ENCODE assay signal across 8 mouse cellular contexts in genomic region chr11:90317482-90317881, GRCm38 (mm10).
A peak's percentile ranks its signal among the peaks of the same experiment; 100 is the strongest.
DNase-seq lines count a peak whose midpoint lies in the region; ATAC-seq and TF ChIP-seq lines count a peak whose summit lies in the region.

No protein-coding gene starts in this region.

- H3K27ac ChIP-seq in hindbrain, embryonic 14.5 days = no peak overlapping the region
- no peak overlapping the region for H3K27ac ChIP-seq in hindbrain, embryonic 12.5 days
- no peak overlapping the region for H3K27ac ChIP-seq in ES-E14 (ENCODE audit: insufficient read depth, low read depth, low read length, poor library complexity, severe bottlenecking)

- H3K36me3 ChIP-seq in hindbrain, embryonic 14.5 days (replicated peaks; ENCODE audit: control insufficient read depth, insufficient read depth) = no peaks in the 10 kb centered on the region
- H3K36me3 ChIP-seq in hindbrain, embryonic 12.5 days = no peaks in the 10 kb centered on the region
- H3K36me3 ChIP-seq in ES-E14 (ENCODE audit: control insufficient read depth, insufficient read depth, low read length, poor library complexity, severe bottlenecking) = no peaks in the 10 kb centered on the region

- ATAC-seq in hindbrain, embryonic 14.5 days (ENCODE audit: low FRiP score) = no peak
- ATAC-seq in hindbrain, embryonic 12.5 days (ENCODE audit: low FRiP score) = no peak

- H3K4me1 ChIP-seq in hindbrain, embryonic 14.5 days (replicated peaks; ENCODE audit: control insufficient read depth, insufficient read depth, low read length) = no peaks in the 10 kb centered on the region
- H3K4me1 ChIP-seq in hindbrain, embryonic 12.5 days = no peaks in the 10 kb centered on the region
- no peaks in the 10 kb centered on the region for H3K4me1 ChIP-seq in ES-E14 (ENCODE audit: control insufficient read depth in 2 of 2, insufficient read depth in 2 of 2, low read length in 2 of 2, poor library complexity in 1 of 2)

- H3K4me3 ChIP-seq in hindbrain, embryonic 14.5 days (replicated peaks; ENCODE audit: low read length) = no peak overlapping the region
- H3K4me3 ChIP-seq in hindbrain, embryonic 12.5 days = no peak overlapping the region
- no peak overlapping the region for H3K4me3 ChIP-seq in ES-E14 (ENCODE audit: insufficient read depth in 1 of 2, low read depth in 1 of 2, low read length in 2 of 2, poor library complexity in 1 of 2, severe bottlenecking in 1 of 2)

- no peaks in the 10 kb centered on the region for H3K9me3 ChIP-seq in hindbrain, embryonic 14.5 days (ENCODE audit: control insufficient read depth, low read length)
- H3K9me3 ChIP-seq in hindbrain, embryonic 12.5 days (replicated peaks) = no peaks in the 10 kb centered on the region
- H3K9me3 ChIP-seq in ES-E14 (ENCODE audit: control insufficient read depth, insufficient read depth, low read depth, low read length) = no peaks in the 10 kb centered on the region

- no peak overlapping the region for H3K4me2 ChIP-seq in hindbrain, embryonic 14.5 days (replicated peaks)
- H3K4me2 ChIP-seq in hindbrain, embryonic 12.5 days (replicated peaks) = no peak overlapping the region

- H3K27me3 ChIP-seq in hindbrain, embryonic 14.5 days (ENCODE audit: control insufficient read depth, insufficient read depth, low read length) = no peaks in the 10 kb centered on the region
- H3K27me3 ChIP-seq in hindbrain, embryonic 12.5 days = no peaks in the 10 kb centered on the region

- 19% methylated on average over 4 of the region's 4 CpGs for WGBS in hindbrain, embryonic 14.5 days
- WGBS in hindbrain, embryonic 12.5 days = 25% methylated on average over 4 of the region's 4 CpGs

- DNase-seq in hindbrain, embryonic 14.5 days (ENCODE audit: low spot score) = peak; percentile 81
- DNase-seq in ES-E14 (ENCODE audit: low read depth, low spot score) = peak; percentile 31
- DNase-seq in brain, embryonic 18.5 days (ENCODE audit: low read depth, low spot score) = peak; percentile 40
- peak; percentile 33 to 92 for DNase-seq in frontal cortex, adult 2 months (ENCODE audit: extremely low spot score in 1 of 2, low spot score in 1 of 2)
- DNase-seq in layer of hippocampus, adult 9-10 months (ENCODE audit: low spot score) = peak; percentile 40
- DNase-seq in mesoderm, embryonic 11.5 days (ENCODE audit: low read depth, low spot score) = peak; percentile 58
- no peak for DNase-seq in c-Kit-positive CD71-positive TER-119-positive erythroid progenitor cells, embryonic 14.5 days (ENCODE audit: low spot score)

- in situ Hi-C loops in ES-E14 (cut with MboI; ENCODE audit: low sequenced_read_pairs in 2 of 2, unreplicated experiment in 2 of 2) = no loop called here

- H3K9ac ChIP-seq in hindbrain, embryonic 14.5 days = no peak overlapping the region
- H3K9ac ChIP-seq in hindbrain, embryonic 12.5 days = no peak overlapping the region
- no peak overlapping the region for H3K9ac ChIP-seq in ES-E14 (ENCODE audit: insufficient read depth, low read depth, low read length, poor library complexity, severe bottlenecking)

TF ChIP-seq in ES-E14, 5 proteins besides CTCF, POLR2A, EP300 and RAD21:
- TF ChIP-seq HCFC1 (IDR thresholded peaks at IDR 0.05; ENCODE audit: borderline replicate concordance, insufficient read depth, low read length) = no peak
- no peak for TF ChIP-seq CHD2 (IDR thresholded peaks at IDR 0.05; ENCODE audit: low read depth, low read length)
- TF ChIP-seq ZC3H11A (IDR thresholded peaks at IDR 0.05; ENCODE audit: borderline replicate concordance, low read depth, low read length) = peak; percentile 35; the same call in 1 of the 2 replicates
